Mouse (Mus musculus) limb, embryonic 14.5 days (tissue): Measurements from ENCODE around the gene Atf6b. TPM values are rescaled to one million over a fixed set of nuclear protein-coding genes. Genes with fewer than 3 reads are reported as not detected.

ENCODE experiments used
- ATAC-seq: fragments of 200-750 bp; cut with Nextera tagmentation; 2 replicates; pipeline ENCODE4 v1.8.0; 2017; ENCODE audit warnings: low read depth, moderate number of reproducible peaks, moderate TSS enrichment; ENCODE audit not compliant: low FRiP score
- DNase-seq: peaks from one replicate; pipeline ENCODE4 v3.0.0-alpha.2; 2015; ENCODE audit warnings: low spot score
- H3K27ac ChIP-seq: fragments of 300-500 bp; sonication (generic); replicated peaks from 2 replicates; pipeline ENCODE4 v1.5.1; 2014; ENCODE audit warnings: low read depth, mild to moderate bottlenecking, low read length, moderate library complexity, mixed read lengths
- H3K27me3 ChIP-seq: fragments of 300-500 bp; sonication (generic); 2 replicates; pipeline ENCODE4 v1.6.1; 2014; ENCODE audit warnings: low read length, mixed read lengths; ENCODE audit not compliant: control insufficient read depth, insufficient read depth
- H3K36me3 ChIP-seq: fragments of 300-500 bp; sonication (generic); 2 replicates; pipeline ENCODE4 v1.6.1; 2014; ENCODE audit warnings: mild to moderate bottlenecking, low read length, moderate library complexity, mixed read lengths; ENCODE audit not compliant: control insufficient read depth, insufficient read depth
- H3K4me1 ChIP-seq: fragments of 300-500 bp; sonication (generic); 2 replicates; pipeline ENCODE4 v1.6.1; 2014; ENCODE audit warnings: antibody characterized with exemption, low read length, mixed read lengths; ENCODE audit not compliant: control insufficient read depth, insufficient read depth
- H3K4me2 ChIP-seq: fragments of 300-500 bp; sonication (generic); replicated peaks from 2 replicates; pipeline ENCODE4 v1.6.1; 2014; ENCODE audit warnings: low read depth, mild to moderate bottlenecking, low read length, moderate library complexity; ENCODE audit not compliant: severe bottlenecking
- H3K4me3 ChIP-seq: fragments of 300-500 bp; sonication (generic); replicated peaks from 2 replicates; pipeline ENCODE4 v1.5.1; 2014; ENCODE audit warnings: low read length
- H3K9ac ChIP-seq: fragments of 300-500 bp; sonication (generic); 2 replicates; pipeline ENCODE4 v1.6.1; 2014; ENCODE audit warnings: mild to moderate bottlenecking, low read depth, low read length, moderate library complexity; ENCODE audit not compliant: severe bottlenecking
- H3K9me3 ChIP-seq: fragments of 300-500 bp; sonication (generic); 2 replicates; pipeline ENCODE4 v1.6.1; 2016; ENCODE audit warnings: low read length; ENCODE audit not compliant: control insufficient read depth
- POLR2A ChIP-seq: fragments of 200-500 bp; IDR thresholded peaks from 2 replicates; pipeline ENCODE4 v1.8.0; 2012; ENCODE audit warnings: inconsistent platforms, mild to moderate bottlenecking, moderate library complexity, borderline replicate concordance; ENCODE audit not compliant: insufficient read depth, insufficient read length; ENCODE audit errors: extremely low read depth
- WGBS: fragments of 180-500 bp; shearing (Covaris S2); extraction: QIAGEN DNeasy Blood & Tissue Kit; methylation state at CpG from one replicate; pipeline ENCODE4 v1.1.7; 2014; 5-methylcytosine and 5-hydroxymethylcytosine counted together
- polyA plus RNA-seq, 2 experiments: library from polyadenylated mRNA; depleted of rRNA in 1 of 2; stranded (reverse) in 1 of 2; unstranded in 1 of 2; fragments of >200 nt; fragmentation: Nextera tagmentation in 1 of 2; extraction: Ambion mirVana in 1 of 2; gene quantifications; 2 replicates each; pipeline versions ENCODE4 v1.2.1 to v1.2.3; 2012 to 2014

Gene Atf6b
- polyA plus RNA-seq, 2 experiments: 68.3 to 104 TPM

- no peak overlapping the region for H3K9ac ChIP-seq
- no peaks in the 10 kb centered on the region for H3K36me3 ChIP-seq
- no peak overlapping the region for H3K27ac ChIP-seq
- H3K4me1 ChIP-seq: peaks cover 12% of the 10 kb centered on the region
- no peak overlapping the region for H3K4me2 ChIP-seq
- no peak overlapping the region for H3K4me3 ChIP-seq
- ATAC-seq (no peak), DNase-seq (no peak)
- 60% methylated on average over 3 of the region's 3 CpGs for WGBS
- peaks cover 5% of the 10 kb centered on the region for H3K27me3 ChIP-seq
- TF ChIP-seq POLR2A: no peak
- H3K9me3 ChIP-seq: no peaks in the 10 kb centered on the region
Measured at GRCm38 (mm10) chr17:34637459-34637858, 9.5 kb upstream of the Atf6b start.

- H3K27me3 ChIP-seq: no peaks in the 10 kb centered on the region
- no peaks in the 10 kb centered on the region for H3K9me3 ChIP-seq
- no peak for DNase-seq
- H3K4me3 ChIP-seq: no peak overlapping the region
- no peak overlapping the region for H3K27ac ChIP-seq
- H3K4me1 ChIP-seq: peaks cover 12% of the 10 kb centered on the region
- H3K36me3 ChIP-seq: no peaks in the 10 kb centered on the region
- ATAC-seq: no peak
- no peak overlapping the region for H3K4me2 ChIP-seq
- no peak overlapping the region for H3K9ac ChIP-seq
- WGBS: 83% methylated on average over 7 of the region's 7 CpGs
- no peak for TF ChIP-seq POLR2A
Measured at GRCm38 (mm10) chr17:34639461-34640255, 7.3 kb upstream of the Atf6b start.

- no peak overlapping the region for H3K9ac ChIP-seq
- H3K36me3 ChIP-seq: peaks cover 5% of the 10 kb centered on the region; the same call in 1 of the 2 replicates
- no peaks in the 10 kb centered on the region for H3K27me3 ChIP-seq
- peaks cover 17% of the 10 kb centered on the region for H3K4me1 ChIP-seq
- H3K27ac ChIP-seq: peak overlapping the region; percentile 71
- TF ChIP-seq POLR2A: no peak; the same call in 1 of the 2 replicates
- DNase-seq: peak; percentile 43
- H3K9me3 ChIP-seq: no peaks in the 10 kb centered on the region
- 0 out of 2 replicates have a peak overlapping the region, but pooled peaks have one; percentile 3 for H3K4me2 ChIP-seq
- ATAC-seq: peak; percentile 30
- 16% methylated on average over 11 of the region's 11 CpGs for WGBS
- H3K4me3 ChIP-seq: no peak overlapping the region
Measured at GRCm38 (mm10) chr17:34640778-34641601, 6.0 kb upstream of the Atf6b start.

DNA sequence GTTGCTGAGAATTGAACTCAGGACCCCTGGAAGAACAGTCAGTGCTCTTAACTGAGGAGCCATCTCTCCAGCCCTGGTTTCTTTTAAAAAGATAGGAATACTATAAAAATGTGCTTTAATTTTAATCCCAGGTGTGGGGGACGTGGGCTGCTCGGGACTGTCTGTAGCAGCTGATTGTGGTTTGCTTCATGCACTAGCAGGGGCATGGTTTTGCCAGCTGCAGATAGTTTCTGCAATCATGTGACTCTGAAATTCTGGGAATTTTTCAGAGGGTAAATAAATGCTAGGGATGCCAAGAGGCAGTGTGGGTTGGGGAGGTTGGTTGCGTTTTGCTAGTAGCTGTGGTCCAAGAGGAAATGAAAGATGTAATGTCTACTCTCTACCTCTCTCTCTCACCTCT lies 5.0 kb upstream of the Atf6b start:
- no peaks in the 10 kb centered on the region for H3K27me3 ChIP-seq
- no peak overlapping the region for H3K4me2 ChIP-seq
- peaks cover 5% of the 10 kb centered on the region; the same call in 1 of the 2 replicates for H3K36me3 ChIP-seq
- H3K27ac ChIP-seq: no peak overlapping the region
- WGBS: 57% methylated on average over 3 of the region's 3 CpGs
- ATAC-seq (no peak), DNase-seq (no peak)
- no peak overlapping the region for H3K4me3 ChIP-seq
- H3K9ac ChIP-seq: no peak overlapping the region
- no peak for TF ChIP-seq POLR2A
- peaks cover 17% of the 10 kb centered on the region for H3K4me1 ChIP-seq
- H3K9me3 ChIP-seq: no peaks in the 10 kb centered on the region

DNA sequence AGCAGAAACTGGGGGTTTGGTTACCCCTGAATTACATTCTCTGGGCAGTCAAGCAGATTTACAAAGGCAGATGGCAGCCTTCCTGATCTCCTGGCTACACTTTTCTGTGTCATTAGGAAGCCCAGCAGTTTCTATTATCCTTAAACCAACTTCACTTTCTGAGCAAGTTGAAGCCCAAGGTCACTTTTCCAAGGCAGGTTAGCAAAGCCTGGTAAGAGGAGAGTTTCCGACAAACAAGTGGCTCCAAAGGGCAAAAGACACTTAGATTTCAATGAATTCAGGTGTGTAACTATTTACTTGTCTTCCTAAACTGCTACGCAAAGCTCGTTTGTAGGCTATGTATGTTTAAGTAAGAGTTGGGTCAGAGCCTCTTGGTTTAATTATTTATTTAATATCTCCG lies 3.6 kb upstream of the Atf6b start:
- Histone ChIP-seq H3K27me3 (no peaks in the 10 kb centered on the region), H3K9me3 (no peaks in the 10 kb centered on the region), H3K9ac (no peak overlapping the region), H3K27ac (no peak overlapping the region), H3K4me2 (no peak overlapping the region), H3K4me1 (peaks cover 24% of the 10 kb centered on the region), H3K4me3 (no peak overlapping the region), H3K36me3 (peaks cover 6% of the 10 kb centered on the region; the same call in 1 of the 2 replicates)
- no peak for TF ChIP-seq POLR2A
- ATAC-seq (no peak), DNase-seq (no peak)
- WGBS: 91% methylated on average over 4 of the region's 4 CpGs
